Mouse (Mus musculus): ENCODE measurements around the gene Pithd1.

The Pithd1 gene

GRCm38 (mm10) chr4:135986943-135987710, at the start of gene Pithd1:
Gene Pithd1 (minus strand): TSS chr4:135987264.
- DNase-seq (ENCODE audit: low spot score in 2 of 2) = peak; percentile 82 to 93

DNA sequence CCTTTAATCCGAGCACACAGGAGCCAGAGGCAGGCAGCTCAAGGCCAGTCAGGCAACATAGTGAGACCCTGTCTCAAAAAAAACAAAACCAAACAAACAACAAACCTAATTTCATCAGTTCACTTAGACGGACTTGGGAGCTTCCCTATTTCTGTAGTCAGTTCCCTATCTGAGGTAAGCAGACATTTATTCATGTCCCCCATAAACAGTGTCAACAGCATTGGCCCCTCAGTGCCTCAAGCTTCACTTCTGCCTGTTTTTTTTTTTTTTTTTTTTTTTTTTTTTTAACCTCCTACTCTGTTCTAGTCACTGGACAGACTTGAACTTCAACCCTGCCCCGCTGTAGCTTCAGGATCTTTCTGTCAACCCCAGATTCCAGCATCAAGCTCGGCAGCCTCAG, 48.0 kb upstream of the Pithd1 start:
- no peak for DNase-seq (ENCODE audit: low spot score in 2 of 2)

DNA sequence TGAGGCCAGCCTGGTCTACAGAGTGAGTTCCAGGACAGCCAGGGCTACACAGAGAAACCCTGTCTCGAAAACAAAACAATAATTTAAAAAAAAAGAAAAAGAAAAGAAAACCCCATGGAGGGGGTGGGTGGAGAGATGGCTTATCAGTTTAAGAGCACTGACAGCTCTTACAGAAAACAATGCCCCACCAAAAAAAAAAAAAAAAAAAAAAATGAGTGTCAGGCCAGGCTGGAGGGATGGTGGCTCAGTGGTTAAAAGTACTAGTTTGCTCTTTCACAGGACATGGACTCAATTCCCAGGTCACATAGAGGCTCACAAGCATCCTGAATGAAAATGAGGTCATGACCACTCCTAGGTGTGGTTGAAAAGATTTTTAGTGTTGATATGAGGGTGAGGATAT, 46.2 kb upstream of the Pithd1 start:
- no peak for DNase-seq (ENCODE audit: low spot score in 2 of 2)

- no peak for DNase-seq (ENCODE audit: low spot score in 2 of 2)
Measured at GRCm38 (mm10) chr4:136030968-136031909, 44.2 kb upstream of the Pithd1 start.

DNA sequence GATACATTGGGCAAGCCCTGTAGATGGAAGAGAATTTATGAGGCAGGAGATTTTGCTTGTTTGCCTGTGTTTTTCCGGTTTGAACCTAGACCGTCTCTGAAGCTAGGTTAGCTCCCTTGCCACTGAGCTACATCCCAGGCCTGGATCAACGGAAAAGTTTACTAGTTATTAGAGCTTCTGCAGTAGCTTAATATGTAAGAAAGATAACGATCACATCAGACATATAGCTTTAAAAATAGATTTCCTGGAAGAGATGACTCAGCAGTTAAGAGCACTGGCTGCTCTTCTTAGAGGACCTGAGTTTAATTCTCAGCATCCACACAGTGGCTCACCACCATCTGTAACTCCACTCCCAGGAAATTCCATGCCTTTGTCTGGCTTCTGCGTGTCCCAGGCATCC, 41.6 kb upstream of the Pithd1 start:
- no peak for DNase-seq (ENCODE audit: low spot score in 2 of 2)

DNA sequence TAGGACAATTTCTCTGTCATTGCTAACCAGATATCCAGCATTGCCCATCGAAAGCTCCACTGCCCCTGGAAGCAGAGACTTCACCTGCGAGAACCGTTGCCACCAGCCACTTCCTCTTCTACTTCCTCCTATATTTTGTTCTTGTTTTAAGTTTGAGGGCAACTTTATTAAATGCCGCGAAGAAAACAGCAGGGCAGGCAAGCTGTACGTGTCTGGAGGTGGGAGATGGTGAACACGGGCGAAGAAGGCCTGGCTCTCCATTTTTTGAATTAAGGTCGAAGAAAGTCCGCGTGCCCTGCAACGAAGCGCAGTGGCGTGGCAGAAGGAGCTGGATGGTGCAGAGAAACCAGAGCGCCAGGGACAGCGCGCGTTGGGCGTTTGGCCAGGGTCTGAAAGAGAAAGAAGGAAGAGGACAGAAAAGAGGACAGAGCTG, 41.1 kb upstream of the Pithd1 start:
- DNase-seq (ENCODE audit: low spot score in 2 of 2) = no peak

DNA sequence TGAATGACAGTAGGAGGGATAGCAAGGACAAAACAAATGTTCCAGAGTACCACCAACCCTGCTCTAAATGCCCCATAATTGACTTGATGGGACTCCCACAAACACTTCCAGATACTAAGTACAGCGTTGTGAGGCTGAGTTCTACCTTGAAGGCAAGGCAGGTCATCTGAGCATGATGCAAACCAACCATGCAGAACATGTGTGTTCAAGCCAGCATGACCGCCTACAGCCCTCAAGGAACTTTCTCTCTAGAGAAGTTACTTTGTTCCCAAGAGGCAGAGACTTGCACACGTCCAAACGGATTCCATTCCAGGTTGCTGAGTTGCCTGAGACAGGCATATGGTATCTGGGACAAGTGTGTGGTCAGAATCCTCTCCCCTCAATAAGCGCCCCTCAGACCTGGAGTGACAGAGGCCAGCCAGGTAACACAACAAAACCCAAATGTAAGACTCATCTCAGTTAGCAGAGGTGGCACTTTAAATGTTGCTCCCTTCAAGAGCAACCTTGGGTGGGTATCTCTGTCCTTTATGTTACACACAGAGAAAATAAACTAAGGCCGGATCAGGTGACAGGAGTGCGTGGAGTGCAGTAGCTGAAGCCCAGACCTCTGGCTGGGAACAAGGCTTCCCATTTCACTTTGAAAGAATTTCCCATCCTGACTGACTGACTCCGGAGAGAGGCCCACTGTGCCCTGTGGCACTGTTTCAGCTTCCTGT, 40.5 kb upstream of the Pithd1 start:
- DNase-seq (ENCODE audit: low spot score in 2 of 2) = no peak

DNA sequence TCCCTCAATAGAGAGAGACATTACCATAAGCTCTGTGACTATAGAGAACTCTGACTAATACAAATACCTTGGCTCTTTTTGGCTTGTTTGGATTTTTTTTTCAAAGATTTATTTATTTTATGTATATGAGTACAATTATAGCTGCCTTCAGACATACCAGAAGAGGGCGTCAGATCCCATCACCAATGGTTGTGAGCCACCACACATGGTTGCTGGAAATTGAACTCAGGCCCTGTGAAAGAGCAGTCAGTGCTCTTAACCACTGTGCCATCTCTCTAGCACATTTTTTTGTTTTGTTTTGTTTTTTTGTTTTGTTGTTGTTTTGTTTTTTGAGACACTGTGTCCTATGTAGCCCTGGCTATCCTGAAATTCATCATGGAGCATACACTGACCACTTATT, 38.3 kb upstream of the Pithd1 start:
- no peak for DNase-seq (ENCODE audit: low spot score in 2 of 2)

DNA sequence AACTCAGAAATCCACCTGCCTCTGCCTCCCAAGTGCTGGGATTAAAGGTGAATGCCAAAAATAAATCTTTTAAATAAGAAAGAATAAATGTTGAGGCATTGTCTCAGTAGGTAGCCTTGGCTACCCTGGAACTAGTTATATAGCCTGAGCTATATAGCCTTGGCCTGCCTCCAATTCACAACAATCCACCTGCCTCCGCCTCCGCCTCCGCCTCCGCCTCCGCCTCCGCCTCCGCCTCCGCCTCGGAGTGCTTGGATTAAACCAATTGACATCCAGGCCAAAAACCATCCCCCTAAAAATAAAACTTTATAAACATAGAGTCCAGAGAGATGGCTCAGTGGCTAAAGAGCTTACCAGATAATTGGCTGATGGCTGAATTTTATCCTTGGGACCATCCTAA, 35.9 kb upstream of the Pithd1 start:
- no peak for DNase-seq (ENCODE audit: low spot score in 2 of 2)

- DNase-seq (ENCODE audit: low spot score in 2 of 2) = peak; percentile 96 to 99
Measured at GRCm38 (mm10) chr4:136021549-136022047, 34.5 kb upstream of the Pithd1 start, which contains the start of gene Eloa. Gene Eloa (minus strand): TSS chr4:136021763.

DNA sequence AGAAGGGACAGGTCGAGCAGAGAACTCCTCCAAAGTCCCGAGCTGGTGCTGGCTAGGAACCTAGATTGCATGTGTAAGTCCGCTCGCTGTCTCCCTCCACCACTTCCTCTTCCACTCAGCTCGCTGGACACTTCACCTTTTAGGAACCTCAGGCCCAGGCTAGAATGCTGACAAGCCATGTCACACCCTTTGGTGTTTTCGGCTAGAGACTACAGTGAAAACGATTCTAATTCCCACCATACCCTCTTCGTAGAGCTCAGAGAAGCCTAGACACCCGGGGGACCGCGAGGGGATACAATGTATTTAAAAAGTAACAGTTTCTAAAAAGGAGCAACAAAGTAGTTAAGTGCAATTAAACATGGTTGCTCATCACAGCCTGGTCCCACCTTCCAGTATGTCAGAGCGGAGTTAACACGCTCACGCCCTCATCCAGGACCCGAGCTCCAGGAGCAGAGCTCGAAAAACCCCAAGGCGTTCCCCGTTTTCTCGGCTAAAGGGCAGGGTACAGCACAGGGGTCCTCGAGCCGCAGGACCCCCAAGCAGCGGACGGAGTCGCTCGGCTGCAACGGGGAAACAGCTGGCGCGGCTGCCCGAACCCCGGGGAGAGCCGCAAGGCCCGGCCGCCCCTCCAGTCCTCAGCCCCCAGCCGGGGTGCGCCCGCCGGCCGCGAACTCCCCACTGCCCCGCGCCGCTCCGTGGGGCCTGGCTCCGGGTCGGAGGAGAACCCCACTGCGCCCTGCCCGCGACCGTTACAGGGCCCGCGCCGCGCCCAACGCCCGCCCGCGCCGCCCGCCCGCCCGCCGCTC, 33.9 kb upstream of the Pithd1 start:
- no peak for DNase-seq (ENCODE audit: low spot score in 2 of 2)

DNA sequence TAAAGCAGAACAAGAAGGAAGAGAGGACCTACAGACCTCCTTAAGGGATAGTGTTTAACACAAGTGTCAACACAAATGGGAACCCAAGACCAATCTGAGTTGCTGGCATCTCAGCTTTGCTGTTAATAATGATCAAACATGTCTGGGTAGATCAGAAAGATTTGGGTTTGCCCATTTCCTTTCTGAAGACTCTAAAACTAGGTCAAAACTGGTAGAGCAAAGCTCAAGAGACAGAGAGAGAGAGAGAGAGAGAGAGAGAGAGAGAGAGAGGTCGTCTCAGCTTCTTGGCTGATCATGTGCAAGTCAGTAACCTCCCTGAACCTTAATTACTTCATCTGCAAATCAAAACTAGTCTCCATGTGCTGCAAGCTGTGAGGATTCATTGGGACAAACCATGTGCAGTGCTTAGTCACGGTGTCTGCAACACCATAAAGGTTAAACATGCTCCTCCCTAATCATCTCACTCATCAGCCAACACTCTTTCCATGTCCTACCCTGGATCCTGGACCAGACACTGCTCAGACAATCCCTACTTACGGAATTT, 29.1 kb upstream of the Pithd1 start:
- no peak for DNase-seq (ENCODE audit: low spot score in 2 of 2)

- no peak for DNase-seq (ENCODE audit: low spot score in 2 of 2)
Measured at GRCm38 (mm10) chr4:136010586-136010985, 23.5 kb upstream of the Pithd1 start.

DNA sequence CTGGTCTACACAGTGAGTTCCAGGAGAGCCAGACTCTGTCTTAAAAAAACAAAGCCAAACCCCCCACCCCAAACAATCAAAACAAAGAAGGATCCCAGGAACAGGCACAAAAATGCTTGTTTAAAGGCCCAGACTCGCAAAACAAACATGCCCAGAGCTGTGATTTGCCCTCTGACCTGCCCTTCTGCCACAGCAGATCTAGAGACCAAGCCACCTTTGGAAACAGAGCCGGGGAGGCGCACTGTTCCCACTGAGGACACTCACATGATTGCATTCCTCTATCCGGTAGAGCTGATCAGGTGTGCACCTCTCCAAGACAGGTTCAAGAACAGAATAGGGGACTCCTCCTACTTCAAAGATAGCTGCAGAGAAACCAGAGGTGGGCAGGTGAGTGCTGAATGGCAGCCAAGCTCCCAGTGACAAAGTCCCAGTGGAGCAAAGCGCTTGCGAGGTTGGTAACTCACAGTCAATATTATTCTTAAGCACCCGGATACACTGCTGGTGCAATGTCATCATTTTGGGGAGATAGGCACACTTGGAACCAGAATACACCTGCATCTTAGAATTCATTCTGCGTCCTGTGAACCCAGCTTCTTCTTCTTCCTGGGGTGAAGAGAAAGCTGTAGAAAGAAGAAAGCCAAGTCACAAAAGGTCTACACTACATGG, 21.9 kb upstream of the Pithd1 start:
- no peak for DNase-seq (ENCODE audit: low spot score in 2 of 2)

- DNase-seq (ENCODE audit: low spot score in 2 of 2) = no peak
Measured at GRCm38 (mm10) chr4:136006821-136007220, 19.8 kb upstream of the Pithd1 start.

DNA sequence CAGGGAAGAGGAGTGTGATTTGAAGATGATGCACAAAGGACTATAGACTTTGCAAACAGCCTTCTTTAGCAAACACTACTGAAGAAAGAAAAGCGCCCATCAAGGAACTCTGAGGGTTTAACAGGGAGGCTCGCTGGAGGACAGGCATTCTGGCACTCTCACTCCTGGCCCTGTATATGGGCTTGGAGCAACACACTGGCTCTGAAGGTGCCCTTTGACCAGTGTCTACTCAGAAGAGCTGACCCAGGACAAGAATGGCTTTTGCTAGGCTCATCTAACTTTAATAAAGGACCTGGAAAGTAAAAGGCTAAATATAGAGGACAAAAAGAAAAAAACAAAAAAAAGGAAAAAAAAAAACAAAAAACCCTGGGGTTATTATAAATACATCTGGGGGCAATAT, 17.9 kb upstream of the Pithd1 start:
- DNase-seq (ENCODE audit: low spot score in 2 of 2) = no peak

- no peak for DNase-seq (ENCODE audit: low spot score in 2 of 2)
Measured at GRCm38 (mm10) chr4:136004107-136004675, 17.1 kb upstream of the Pithd1 start.

DNA sequence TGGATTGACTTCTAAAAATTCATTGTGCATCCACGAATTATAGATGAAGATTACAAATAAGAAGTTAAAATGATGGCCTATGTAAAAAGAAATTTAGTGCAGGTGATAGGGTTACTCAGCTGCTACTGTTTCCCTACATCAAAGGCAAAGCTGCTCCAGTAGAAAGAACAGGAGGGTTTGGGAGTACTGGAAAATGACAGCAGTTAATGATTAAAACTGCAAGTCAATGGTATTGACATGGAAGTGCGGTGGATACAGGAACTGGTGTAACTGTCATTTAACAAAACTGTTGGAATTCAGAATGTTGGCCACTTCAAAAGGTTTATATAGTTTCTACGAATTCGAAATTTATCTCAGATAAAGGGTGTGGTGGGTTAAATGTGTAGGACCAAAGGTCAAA, 8.1 kb upstream of the Pithd1 start:
- no peak for DNase-seq (ENCODE audit: low spot score in 2 of 2)

GRCm38 (mm10) chr4:135993941-135994340, 6.9 kb upstream of the Pithd1 start:
- DNase-seq (ENCODE audit: low spot score in 2 of 2) = no peak

GRCm38 (mm10) chr4:135987714-135988113, 650 bp upstream of the Pithd1 start:
- no peak for DNase-seq (ENCODE audit: low spot score in 2 of 2)
